Mouse (Mus musculus) hindbrain, embryonic 13.5 days (tissue): ENCODE data around the gene Tmem266. TPM values are rescaled to one million over a fixed set of nuclear protein-coding genes. Genes with fewer than 3 reads are reported as not detected.

Experiments
- ATAC-seq: fragments of 200-750 bp; cut with Nextera tagmentation; 2 replicates; pipeline ENCODE4 v1.8.0; 2017; ENCODE audit warnings: moderate TSS enrichment; ENCODE audit not compliant: low FRiP score
- H3K27ac ChIP-seq: fragments of 300-500 bp; sonication (generic); 2 replicates; pipeline ENCODE4 v1.5.1; 2015; ENCODE audit warnings: inconsistent platforms, mild to moderate bottlenecking, moderate library complexity
- H3K27me3 ChIP-seq: fragments of 300-500 bp; sonication (generic); 2 replicates; pipeline ENCODE4 v1.6.1; 2015; ENCODE audit warnings: mild to moderate bottlenecking, inconsistent platforms
- H3K36me3 ChIP-seq: fragments of 300-500 bp; sonication (generic); 2 replicates; pipeline ENCODE4 v1.6.1; 2015; ENCODE audit warnings: mild to moderate bottlenecking, inconsistent platforms
- H3K4me1 ChIP-seq: fragments of 300-500 bp; sonication (generic); replicated peaks from 2 replicates; pipeline ENCODE4 v1.6.1; 2015; ENCODE audit warnings: inconsistent platforms
- H3K4me2 ChIP-seq: fragments of 300-500 bp; sonication (generic); 2 replicates; pipeline ENCODE4 v1.6.1; 2015; ENCODE audit warnings: inconsistent platforms, mild to moderate bottlenecking, moderate library complexity
- H3K4me3 ChIP-seq: fragments of 300-500 bp; sonication (generic); 2 replicates; pipeline ENCODE4 v1.5.1; 2015; ENCODE audit warnings: mild to moderate bottlenecking, inconsistent platforms
- H3K9ac ChIP-seq: fragments of 300-500 bp; sonication (generic); 2 replicates; pipeline ENCODE4 v1.6.1; 2015; ENCODE audit warnings: mild to moderate bottlenecking, inconsistent platforms
- H3K9me3 ChIP-seq: fragments of 300-500 bp; sonication (generic); 2 replicates; pipeline ENCODE4 v1.6.1; 2016; ENCODE audit warnings: inconsistent platforms
- WGBS: fragments of 180-500 bp; shearing (Covaris S2); methylation state at CpG from one replicate; pipeline ENCODE4 v1.1.7; 2015; 5-methylcytosine and 5-hydroxymethylcytosine counted together
- polyA plus RNA-seq: library from polyadenylated mRNA; unstranded; fragments of >200 nt; fragmentation: Nextera tagmentation; extraction: Ambion mirVana; gene quantifications from 2 replicates; pipeline ENCODE4 v1.2.1, GENCODE M21; 2015

Gene Tmem266
- polyA plus RNA-seq, 1 experiment from 2014 or later: 3.1 TPM

GRCm38 (mm10) chr9:55447509-55447908 lies 120.8 kb downstream of the Tmem266 start:
- H3K27ac ChIP-seq: peak overlapping the region; percentile 37; the same call in 1 of the 2 replicates
- H3K4me1 ChIP-seq: peaks cover 12% of the 10 kb centered on the region; the same call in 1 of the 2 replicates
- no peaks in the 10 kb centered on the region for H3K9me3 ChIP-seq
- no peak overlapping the region for H3K4me3 ChIP-seq
- no peaks in the 10 kb centered on the region for H3K36me3 ChIP-seq
- no peaks in the 10 kb centered on the region for H3K27me3 ChIP-seq
- WGBS: 78% methylated on average over 4 of the region's 4 CpGs
- no peak overlapping the region for H3K9ac ChIP-seq
- H3K4me2 ChIP-seq: no peak overlapping the region
- no peak for ATAC-seq

DNA sequence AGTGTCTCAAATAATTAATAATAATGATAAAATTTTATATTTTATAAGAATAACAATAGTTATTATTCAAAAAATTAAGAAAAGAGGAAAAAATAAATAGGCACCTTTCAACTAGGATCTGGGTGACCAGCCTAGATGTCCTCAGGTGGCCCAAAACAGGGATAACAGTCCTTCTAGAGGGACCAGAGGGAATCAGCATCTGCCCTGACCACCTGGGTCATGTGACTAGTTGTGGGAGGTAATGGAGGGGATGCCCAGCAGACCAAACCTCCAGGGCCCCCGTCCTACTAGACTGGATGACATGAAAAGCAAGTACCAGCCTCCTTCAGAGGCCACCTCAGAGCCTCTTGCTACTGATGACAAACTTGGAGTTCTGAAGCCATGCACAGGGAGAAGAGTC lies 122.4 kb downstream of the Tmem266 start:
- Histone ChIP-seq H3K4me3 (no peak overlapping the region), H3K36me3 (peaks cover 4% of the 10 kb centered on the region; the same call in 1 of the 2 replicates), H3K27me3 (no peaks in the 10 kb centered on the region), H3K9ac (no peak overlapping the region), H3K4me1 (peaks cover 12% of the 10 kb centered on the region; the same call in 1 of the 2 replicates), H3K4me2 (no peak overlapping the region), H3K27ac (no peak overlapping the region), H3K9me3 (no peaks in the 10 kb centered on the region)
- ATAC-seq: no peak
- 61% methylated on average over 1 of the region's 1 CpGs for whole genome bisulfite sequencing

DNA sequence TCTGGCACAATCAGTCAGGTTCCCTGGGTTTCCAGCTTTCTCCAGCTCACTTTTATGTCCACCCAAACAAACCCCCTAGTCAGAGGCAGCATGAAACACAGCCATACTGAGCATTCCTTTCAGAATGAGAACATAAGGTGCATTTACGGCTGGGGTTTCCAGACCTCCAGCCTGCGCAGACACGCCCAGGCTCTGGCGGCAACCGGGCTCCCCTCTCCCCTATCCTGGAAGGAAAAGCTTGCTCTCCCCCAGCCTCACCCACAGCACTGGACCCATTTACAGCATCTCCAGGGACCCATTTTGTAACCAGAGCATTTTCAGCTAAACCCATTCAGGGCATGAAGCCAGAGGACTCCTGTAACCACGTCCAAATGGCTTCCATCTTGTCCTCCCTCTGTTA lies 123.3 kb downstream of the Tmem266 start:
- H3K27me3 ChIP-seq: no peaks in the 10 kb centered on the region
- no peak overlapping the region for H3K4me2 ChIP-seq
- no peak overlapping the region for H3K4me3 ChIP-seq
- H3K4me1 ChIP-seq: peaks cover 12% of the 10 kb centered on the region; the same call in 1 of the 2 replicates
- H3K9me3 ChIP-seq: no peaks in the 10 kb centered on the region
- no peak overlapping the region for H3K27ac ChIP-seq
- H3K9ac ChIP-seq: no peak overlapping the region
- ATAC-seq: no peak
- WGBS: 91% methylated on average over 6 of the region's 6 CpGs
- peaks cover 4% of the 10 kb centered on the region; the same call in 1 of the 2 replicates for H3K36me3 ChIP-seq

- ATAC-seq: no peak
- peaks cover 12% of the 10 kb centered on the region; the same call in 1 of the 2 replicates for H3K4me1 ChIP-seq
- 91% methylated on average over 3 of the region's 3 CpGs for WGBS
- H3K4me2 ChIP-seq: no peak overlapping the region
- no peak overlapping the region for H3K9ac ChIP-seq
- H3K27ac ChIP-seq: no peak overlapping the region
- H3K36me3 ChIP-seq: peaks cover 4% of the 10 kb centered on the region; the same call in 1 of the 2 replicates
- no peaks in the 10 kb centered on the region for H3K9me3 ChIP-seq
- H3K4me3 ChIP-seq: no peak overlapping the region
- H3K27me3 ChIP-seq: no peaks in the 10 kb centered on the region
Measured at GRCm38 (mm10) chr9:55451426-55451825, 124.7 kb downstream of the Tmem266 start.

DNA sequence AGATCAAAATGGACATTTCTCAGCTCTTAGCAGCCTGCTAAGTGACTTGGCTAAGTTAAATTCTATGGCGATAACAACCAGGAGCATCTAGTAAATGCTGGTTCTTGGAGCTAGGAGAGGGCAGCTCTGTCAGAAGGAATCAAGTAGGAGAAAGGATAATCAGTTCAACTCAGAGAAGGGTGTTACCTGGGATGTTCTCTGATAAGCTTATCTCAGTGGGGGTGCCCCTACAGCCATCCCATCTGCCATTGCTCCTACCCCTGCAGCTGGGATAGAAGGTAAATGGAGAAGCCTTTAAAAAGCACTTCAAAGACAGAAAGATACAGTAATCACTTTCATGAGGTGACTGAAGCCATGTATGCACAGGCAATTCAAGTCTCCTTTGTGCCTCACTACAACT lies 126.2 kb downstream of the Tmem266 start:
- peaks cover 5% of the 10 kb centered on the region; the same call in 1 of the 2 replicates for H3K4me1 ChIP-seq
- no peak overlapping the region for H3K27ac ChIP-seq
- no peak overlapping the region for H3K4me2 ChIP-seq
- no peak for ATAC-seq
- H3K27me3 ChIP-seq: no peaks in the 10 kb centered on the region
- peaks cover 4% of the 10 kb centered on the region; the same call in 1 of the 2 replicates for H3K36me3 ChIP-seq
- 87% methylated on average over 1 of the region's 1 CpGs for WGBS
- H3K9ac ChIP-seq: no peak overlapping the region
- H3K9me3 ChIP-seq: no peaks in the 10 kb centered on the region
- no peak overlapping the region for H3K4me3 ChIP-seq

DNA sequence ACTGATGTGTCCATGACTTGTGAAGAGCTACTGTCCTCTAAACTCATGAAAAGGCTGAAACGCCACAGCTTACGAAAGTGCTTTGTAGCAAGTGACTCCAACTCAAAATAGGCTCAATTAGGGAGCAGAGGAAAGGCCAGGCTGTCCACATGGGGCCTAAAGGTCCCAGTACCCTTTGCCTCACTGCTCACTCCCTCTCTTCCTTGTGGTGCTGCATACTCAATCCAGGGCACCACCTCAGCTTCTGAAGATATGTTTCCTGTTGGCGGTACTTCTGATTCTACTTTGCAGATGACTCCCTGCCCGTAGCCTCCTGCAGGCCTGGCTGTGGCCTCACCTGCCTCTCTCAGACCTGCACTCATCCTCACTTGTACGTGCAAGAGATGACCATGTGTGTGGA lies 126.7 kb downstream of the Tmem266 start:
- Histone ChIP-seq H3K4me2 (no peak overlapping the region), H3K4me3 (no peak overlapping the region), H3K27ac (no peak overlapping the region), H3K9ac (no peak overlapping the region), H3K4me1 (peaks cover under 1% of the 10 kb centered on the region; the same call in 1 of the 2 replicates), H3K36me3 (peaks cover 4% of the 10 kb centered on the region; the same call in 1 of the 2 replicates), H3K9me3 (no peaks in the 10 kb centered on the region), H3K27me3 (no peaks in the 10 kb centered on the region)
- WGBS: 93% methylated on average over 5 of the region's 5 CpGs
- ATAC-seq: no peak

- no peak for ATAC-seq
- Histone ChIP-seq H3K9me3 (no peaks in the 10 kb centered on the region), H3K4me2 (no peak overlapping the region), H3K4me3 (no peak overlapping the region), H3K4me1 (no peaks in the 10 kb centered on the region), H3K9ac (no peak overlapping the region), H3K27ac (no peak overlapping the region), H3K36me3 (no peaks in the 10 kb centered on the region), H3K27me3 (no peaks in the 10 kb centered on the region)
- 72% methylated on average over 1 of the region's 1 CpGs for WGBS
Measured at GRCm38 (mm10) chr9:55468397-55468796, 141.7 kb downstream of the Tmem266 start.

GRCm38 (mm10) chr9:55476084-55476483 lies 149.4 kb downstream of the Tmem266 start:
- WGBS: 83% methylated on average over 1 of the region's 1 CpGs
- ATAC-seq: no peak
- H3K4me1 ChIP-seq: no peaks in the 10 kb centered on the region
- H3K27ac ChIP-seq: no peak overlapping the region
- H3K9ac ChIP-seq: no peak overlapping the region
- no peak overlapping the region for H3K4me3 ChIP-seq
- H3K9me3 ChIP-seq: no peaks in the 10 kb centered on the region
- H3K4me2 ChIP-seq: no peak overlapping the region
- H3K27me3 ChIP-seq: no peaks in the 10 kb centered on the region
- H3K36me3 ChIP-seq: no peaks in the 10 kb centered on the region

DNA sequence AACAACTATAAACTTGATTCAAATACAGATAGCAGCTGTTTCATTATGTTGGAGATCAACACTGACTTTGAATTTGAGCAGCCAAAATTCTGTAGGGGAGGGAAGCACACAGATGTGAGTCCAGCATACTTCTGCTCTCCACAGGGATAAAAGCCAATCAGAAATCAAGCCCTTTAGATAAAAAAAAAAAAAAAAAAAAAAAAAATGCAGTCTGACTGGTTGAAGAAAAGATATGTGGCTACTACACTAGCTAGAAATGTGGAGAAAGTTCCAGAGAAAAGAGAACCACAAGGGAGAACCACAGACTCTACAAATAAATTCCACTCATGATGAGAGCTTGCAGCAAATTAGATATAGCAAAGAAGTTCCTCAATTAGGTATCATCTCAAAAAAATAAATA lies 152.0 kb downstream of the Tmem266 start:
- H3K4me2 ChIP-seq: no peak overlapping the region
- no peak overlapping the region for H3K9ac ChIP-seq
- no peaks in the 10 kb centered on the region for H3K4me1 ChIP-seq
- no peak overlapping the region for H3K4me3 ChIP-seq
- no peaks in the 10 kb centered on the region for H3K36me3 ChIP-seq
- no peak overlapping the region for H3K27ac ChIP-seq
- no peaks in the 10 kb centered on the region for H3K27me3 ChIP-seq
- H3K9me3 ChIP-seq: no peaks in the 10 kb centered on the region
- no peak for ATAC-seq

GRCm38 (mm10) chr9:55482116-55482515 lies 155.4 kb downstream of the Tmem266 start:
- Histone ChIP-seq H3K36me3 (peaks cover 6% of the 10 kb centered on the region), H3K27ac (no peak overlapping the region), H3K27me3 (no peaks in the 10 kb centered on the region), H3K9ac (no peak overlapping the region), H3K4me2 (no peak overlapping the region), H3K4me3 (no peak overlapping the region), H3K4me1 (no peaks in the 10 kb centered on the region), H3K9me3 (no peaks in the 10 kb centered on the region)
- WGBS: 71% methylated on average over 2 of the region's 2 CpGs
- ATAC-seq: no peak

Other genes starting within 250 kb of the Tmem266 start
- gene Ube2q2, start 178.1 kb upstream of the Tmem266 start, polyA plus RNA-seq: 39.9 and 42.3 TPM in 2 replicates
- gene Fbxo22, start 118.0 kb upstream of the Tmem266 start, polyA plus RNA-seq: 84.3 and 85.2 TPM in 2 replicates
- 1.3 and 1.7 TPM in 2 replicates for gene Nrg4, start 69 bp upstream of the Tmem266 start, polyA plus RNA-seq
- 95.5 and 104 TPM in 2 replicates for gene Etfa, start 185.3 kb downstream of the Tmem266 start, polyA plus RNA-seq
- 11.3 and 12.2 TPM in 2 replicates for gene Isl2, start 211.8 kb downstream of the Tmem266 start, polyA plus RNA-seq